Mouse (Mus musculus): Measurements from ENCODE around the gene Lbhd2. TPM values are rescaled to one million over a fixed set of nuclear protein-coding genes. Genes with fewer than 3 reads are reported as not detected.

Gene Lbhd2
- polyA plus RNA-seq, 1 experiment from 2014 or later: 0.53 TPM

DNA sequence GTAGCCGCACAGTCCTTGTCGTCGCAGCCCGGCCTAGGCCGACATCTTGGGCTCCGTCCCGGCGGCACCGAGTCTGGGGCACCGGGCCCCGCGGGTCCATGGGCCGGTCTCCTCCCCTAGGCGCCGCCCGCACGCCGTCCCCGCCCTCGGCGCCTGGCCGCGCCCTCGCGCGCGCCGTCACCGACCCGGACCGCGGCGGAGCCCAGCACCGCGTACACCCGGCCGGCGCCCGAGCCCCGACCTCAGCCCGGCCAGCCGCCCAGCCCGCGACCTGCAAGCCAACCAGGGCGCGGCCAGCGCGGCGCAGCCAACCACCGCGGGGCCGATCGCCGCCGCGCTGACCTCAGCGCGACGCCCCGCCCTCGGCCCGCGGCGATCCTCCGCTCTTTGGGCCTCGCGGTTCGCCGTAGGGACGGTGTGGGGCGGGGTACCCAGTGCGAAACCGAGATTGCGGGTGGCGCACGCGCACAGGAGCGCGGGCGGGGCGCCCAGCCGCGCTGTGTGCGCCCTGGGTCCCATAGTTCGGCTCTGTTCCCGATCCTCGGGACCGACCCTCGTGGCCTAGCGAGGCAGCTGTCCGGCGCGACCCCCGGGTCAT is 29.1 kb upstream of the Lbhd2 start, which contains the start of gene Cdc42bpb:
Gene Cdc42bpb, minus strand, starts transcription at position 343 of the 598 bp plus-strand sequence.
- H3K4me1 ChIP-seq: peaks cover 35% of the 10 kb centered on the region
- no peaks in the 10 kb centered on the region for H3K27me3 ChIP-seq (replicated peaks)
- peak within 1 kb of the TSS; percentile 82 for H3K4me3 ChIP-seq
- no peaks in the 10 kb centered on the region for H3K9me3 ChIP-seq
- whole genome bisulfite sequencing: 2% methylated on average over 85 of the region's 94 CpGs
- no peaks in the 10 kb centered on the region for H3K36me3 ChIP-seq
- H3K4me2 ChIP-seq: peak within 1 kb of the TSS; percentile 91
- peak within 1 kb of the TSS; percentile 94 for H3K27ac ChIP-seq (replicated peaks)
- H3K9ac ChIP-seq: peak within 1 kb of the TSS; percentile 94
- ATAC-seq (ENCODE audit: extremely low read depth, insufficient number of reproducible peaks, low FRiP score, low TSS enrichment): peak; percentile 87

- peak overlapping the region; percentile 94 for H3K27ac ChIP-seq (replicated peaks)
- WGBS: under 1% methylated on average over 32 of the region's 32 CpGs
- H3K4me1 ChIP-seq: peaks cover 33% of the 10 kb centered on the region
- ATAC-seq (ENCODE audit: extremely low read depth, insufficient number of reproducible peaks, low FRiP score, low TSS enrichment): peak; percentile 32; the same call in 1 of the 2 replicates
- H3K9me3 ChIP-seq: no peaks in the 10 kb centered on the region
- no peaks in the 10 kb centered on the region for H3K27me3 ChIP-seq (replicated peaks)
- peak overlapping the region; percentile 94 for H3K9ac ChIP-seq
- no peaks in the 10 kb centered on the region for H3K36me3 ChIP-seq
- H3K4me3 ChIP-seq: peak overlapping the region; percentile 82
- peak overlapping the region; percentile 91 for H3K4me2 ChIP-seq
Measured at GRCm38 (mm10) chr12:111377986-111378490, 28.6 kb upstream of the Lbhd2 start.

GRCm38 (mm10) chr12:111378812-111379211 is 27.8 kb upstream of the Lbhd2 start:
- Histone ChIP-seq H3K9me3 (no peaks in the 10 kb centered on the region), H3K4me2 (peak overlapping the region; percentile 91), H3K9ac (peak overlapping the region; percentile 94; the same call in 1 of the 2 replicates), H3K27ac (replicated peaks) (no peak overlapping the region), H3K4me3 (peak overlapping the region; percentile 82; the same call in 1 of the 2 replicates), H3K36me3 (no peaks in the 10 kb centered on the region), H3K27me3 (replicated peaks) (no peaks in the 10 kb centered on the region), H3K4me1 (peaks cover 31% of the 10 kb centered on the region)
- 70% methylated on average over 12 of the region's 12 CpGs for WGBS
- ATAC-seq (ENCODE audit: extremely low read depth, insufficient number of reproducible peaks, low FRiP score, low TSS enrichment): no peak

DNA sequence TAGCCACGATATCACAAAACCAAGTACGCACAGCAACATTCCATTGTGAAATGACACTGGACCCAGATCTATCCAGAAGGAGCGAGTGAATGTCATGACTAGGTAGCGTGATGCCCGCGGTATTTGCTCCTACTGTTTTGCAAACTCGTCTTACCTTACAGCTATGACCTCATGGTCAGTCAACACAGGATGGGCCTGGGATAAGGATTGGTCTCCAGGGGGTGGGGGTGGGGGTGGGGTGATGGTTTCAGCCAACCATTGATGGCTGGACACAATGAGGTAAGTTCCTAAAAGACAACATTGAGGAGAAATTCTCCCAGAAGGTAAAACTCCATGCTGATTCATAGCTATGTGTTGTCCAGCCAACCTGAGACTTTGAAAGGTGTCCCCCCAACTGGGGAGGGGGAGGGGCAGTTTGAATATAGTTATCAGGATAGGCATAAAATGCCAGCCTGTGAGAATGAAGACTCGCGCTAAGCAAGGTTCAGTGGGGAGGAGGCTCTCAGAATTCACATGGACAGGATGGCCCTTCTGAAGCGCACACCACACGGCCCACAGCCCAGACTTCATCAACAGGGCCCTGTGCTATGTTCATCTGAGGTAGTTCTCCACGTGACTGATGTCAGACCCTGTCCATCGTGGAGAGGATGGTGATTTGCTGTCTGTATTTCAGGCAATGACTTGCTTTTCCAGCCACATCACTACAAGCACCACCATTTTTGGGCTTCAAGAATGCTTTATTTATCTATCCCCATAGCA is 20.5 kb upstream of the Lbhd2 start:
- 75% methylated on average over 13 of the region's 13 CpGs for WGBS

DNA sequence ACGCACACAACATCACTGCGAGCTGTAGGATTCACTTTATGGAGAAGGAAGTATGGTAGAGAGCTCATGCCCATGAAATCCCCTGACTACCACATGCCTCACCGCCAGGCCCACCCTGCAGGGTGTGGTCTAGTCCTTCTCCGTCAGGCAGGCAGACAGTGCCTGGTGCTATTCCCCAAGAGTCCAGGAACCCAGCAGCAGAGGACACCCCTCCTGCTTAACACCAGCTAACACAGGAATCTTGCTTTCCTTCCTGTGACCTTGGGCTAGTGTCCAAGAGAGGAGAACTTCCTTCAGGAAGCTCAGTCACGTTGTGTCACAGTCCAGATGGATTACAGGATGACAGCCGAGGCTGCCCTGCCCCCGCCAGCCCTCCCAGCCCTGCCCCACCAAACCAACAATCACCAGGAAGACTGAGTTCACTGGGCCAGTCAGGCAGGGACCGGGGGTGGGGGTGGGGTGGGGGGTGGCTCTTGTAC is 19.9 kb upstream of the Lbhd2 start:
- WGBS: 28% methylated on average over 8 of the region's 8 CpGs

More for the DNA sequence above, 20.5 kb upstream of the Lbhd2 start:
- Histone ChIP-seq H3K4me3 (no peak overlapping the region), H3K27ac (replicated peaks) (peak overlapping the region; percentile 72), H3K4me1 (peaks cover 14% of the 10 kb centered on the region), H3K36me3 (no peaks in the 10 kb centered on the region), H3K4me2 (peak overlapping the region; percentile 33; the same call in 1 of the 2 replicates), H3K9ac (no peak overlapping the region), H3K27me3 (replicated peaks) (no peaks in the 10 kb centered on the region), H3K9me3 (no peaks in the 10 kb centered on the region; the same call in 1 of the 2 replicates)
- peak; percentile 45; the same call in 1 of the 2 replicates for ATAC-seq (ENCODE audit: extremely low read depth, insufficient number of reproducible peaks, low FRiP score, low TSS enrichment)

DNA sequence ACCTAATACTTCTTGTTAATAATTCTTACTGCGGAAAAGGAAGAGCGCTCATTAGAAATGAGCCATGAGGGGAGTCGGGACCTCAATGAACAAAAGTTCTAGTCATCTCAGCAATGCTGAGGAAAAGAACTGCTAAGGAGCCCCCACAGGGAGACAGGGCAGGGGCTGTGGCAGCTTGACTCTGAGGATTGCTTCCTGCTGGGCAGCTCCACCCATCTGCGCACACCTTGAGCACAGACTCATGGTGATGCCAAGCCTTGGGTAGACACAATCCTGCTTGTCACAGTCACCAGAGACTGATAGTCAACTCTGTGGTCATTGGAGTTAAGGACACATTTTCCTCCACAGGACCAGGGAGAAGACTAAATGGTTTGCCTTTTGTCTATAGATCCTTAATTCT is 19.5 kb upstream of the Lbhd2 start:
- 0 out of 2 replicates have a peak overlapping the region, but pooled peaks have one; percentile 14 for H3K9ac ChIP-seq
- ATAC-seq (ENCODE audit: extremely low read depth, insufficient number of reproducible peaks, low FRiP score, low TSS enrichment): no peak
- H3K4me3 ChIP-seq: no peak overlapping the region
- H3K27ac ChIP-seq (replicated peaks): peak overlapping the region; percentile 72
- peak overlapping the region; percentile 33; the same call in 1 of the 2 replicates for H3K4me2 ChIP-seq
- peaks cover 14% of the 10 kb centered on the region for H3K4me1 ChIP-seq
- H3K36me3 ChIP-seq: no peaks in the 10 kb centered on the region
- WGBS: 80% methylated on average over 4 of the region's 4 CpGs
- no peaks in the 10 kb centered on the region for H3K27me3 ChIP-seq (replicated peaks)
- H3K9me3 ChIP-seq: no peaks in the 10 kb centered on the region; the same call in 1 of the 2 replicates

More for the DNA sequence above, 19.9 kb upstream of the Lbhd2 start:
- Histone ChIP-seq H3K4me3 (no peak overlapping the region), H3K36me3 (no peaks in the 10 kb centered on the region), H3K27ac (replicated peaks) (peak overlapping the region; percentile 72), H3K4me1 (peaks cover 14% of the 10 kb centered on the region), H3K27me3 (replicated peaks) (no peaks in the 10 kb centered on the region), H3K9me3 (no peaks in the 10 kb centered on the region; the same call in 1 of the 2 replicates), H3K9ac (0 out of 2 replicates have a peak overlapping the region, but pooled peaks have one; percentile 14), H3K4me2 (peak overlapping the region; percentile 33; the same call in 1 of the 2 replicates)
- ATAC-seq (ENCODE audit: extremely low read depth, insufficient number of reproducible peaks, low FRiP score, low TSS enrichment): peak; percentile 66; the same call in 1 of the 2 replicates

DNA sequence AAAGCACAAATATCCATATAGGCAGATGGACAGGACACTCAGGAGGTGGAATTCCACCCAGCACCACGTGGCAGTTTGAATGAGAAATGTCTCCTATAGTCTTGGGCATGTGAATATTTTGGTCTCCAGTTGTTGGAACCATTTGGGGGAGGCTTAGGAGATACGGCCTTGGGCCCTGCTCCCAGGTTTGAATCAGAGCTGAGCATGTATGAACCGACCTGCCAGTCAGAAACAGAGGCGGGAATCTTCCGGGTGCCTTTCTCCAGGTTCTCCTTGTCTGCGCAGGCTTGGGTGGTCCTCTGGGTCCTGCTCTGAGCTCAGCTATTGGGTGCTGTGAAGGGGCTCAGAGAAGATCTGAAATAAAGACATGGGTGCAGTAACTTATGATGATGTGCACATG is 12.6 kb upstream of the Lbhd2 start:
- Histone ChIP-seq H3K9ac (no peak overlapping the region), H3K9me3 (no peaks in the 10 kb centered on the region), H3K36me3 (no peaks in the 10 kb centered on the region), H3K4me2 (no peak overlapping the region), H3K27me3 (replicated peaks) (peaks cover 17% of the 10 kb centered on the region), H3K4me1 (peaks cover 13% of the 10 kb centered on the region), H3K27ac (replicated peaks) (no peak overlapping the region), H3K4me3 (no peak overlapping the region)
- 76% methylated on average over 6 of the region's 6 CpGs for WGBS
- no peak for ATAC-seq (ENCODE audit: extremely low read depth, insufficient number of reproducible peaks, low FRiP score, low TSS enrichment)

DNA sequence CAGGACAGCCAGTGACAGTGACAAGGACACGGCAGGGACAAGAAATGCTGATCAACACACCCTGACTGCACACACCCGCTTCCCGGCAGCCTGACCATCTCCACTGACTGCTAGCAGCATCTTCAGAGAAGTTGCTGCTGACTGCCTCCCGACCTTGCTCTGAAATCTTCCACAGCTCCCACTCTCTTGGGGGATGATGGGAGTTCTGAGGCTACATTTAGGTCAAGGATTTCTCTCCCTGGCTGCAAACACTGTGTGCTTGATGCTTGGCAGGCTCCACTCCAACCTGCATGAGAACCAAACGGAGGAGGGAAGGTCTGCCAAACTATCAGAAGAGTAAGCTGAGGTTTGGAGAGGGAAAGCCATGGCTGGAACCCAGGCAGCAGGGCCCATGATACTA is 9.6 kb upstream of the Lbhd2 start:
- Histone ChIP-seq H3K9ac (no peak overlapping the region), H3K9me3 (no peaks in the 10 kb centered on the region), H3K4me1 (peaks cover 18% of the 10 kb centered on the region), H3K27me3 (replicated peaks) (peaks cover 22% of the 10 kb centered on the region), H3K4me2 (no peak overlapping the region), H3K27ac (replicated peaks) (0 out of 2 replicates have a peak overlapping the region, but pooled peaks have one; percentile 20), H3K36me3 (no peaks in the 10 kb centered on the region), H3K4me3 (no peak overlapping the region)
- ATAC-seq (ENCODE audit: extremely low read depth, insufficient number of reproducible peaks, low FRiP score, low TSS enrichment): no peak
- WGBS: 42% methylated on average over 5 of the region's 5 CpGs

GRCm38 (mm10) chr12:111401454-111402184 is 5.0 kb upstream of the Lbhd2 start:
- Histone ChIP-seq H3K4me3 (no peak overlapping the region), H3K27me3 (replicated peaks) (peaks cover 34% of the 10 kb centered on the region), H3K36me3 (no peaks in the 10 kb centered on the region), H3K4me2 (peak overlapping the region; percentile 24; the same call in 1 of the 2 replicates), H3K9me3 (no peaks in the 10 kb centered on the region), H3K27ac (replicated peaks) (no peak overlapping the region), H3K9ac (0 out of 2 replicates have a peak overlapping the region, but pooled peaks have one; percentile 37), H3K4me1 (peaks cover 18% of the 10 kb centered on the region)
- WGBS: 18% methylated on average over 15 of the region's 15 CpGs
- no peak for ATAC-seq (ENCODE audit: extremely low read depth, insufficient number of reproducible peaks, low FRiP score, low TSS enrichment)

DNA sequence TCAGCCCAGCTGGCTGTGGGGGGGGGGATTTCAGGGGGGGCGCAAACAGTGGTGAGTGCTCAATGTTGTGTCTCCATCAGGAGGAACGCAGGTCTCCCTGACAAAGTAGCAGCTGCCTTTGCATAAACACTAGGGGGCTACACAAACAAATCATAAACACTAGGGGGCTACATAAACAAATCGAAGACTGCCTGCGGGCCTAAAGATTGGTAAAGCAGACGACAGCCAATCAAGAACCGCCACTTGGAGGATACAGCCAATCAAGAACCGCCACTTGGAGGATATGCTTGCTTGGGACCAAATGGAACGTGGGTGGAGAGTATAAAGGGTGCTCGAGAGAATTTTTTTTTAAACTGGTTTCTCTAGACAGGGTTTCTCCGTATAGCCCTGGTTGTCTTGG is 1.7 kb upstream of the Lbhd2 start:
- Histone ChIP-seq H3K4me3 (no peak overlapping the region), H3K36me3 (no peaks in the 10 kb centered on the region), H3K4me1 (peaks cover 14% of the 10 kb centered on the region), H3K27me3 (replicated peaks) (peaks cover 62% of the 10 kb centered on the region), H3K9ac (no peak overlapping the region), H3K9me3 (no peaks in the 10 kb centered on the region), H3K27ac (replicated peaks) (no peak overlapping the region), H3K4me2 (no peak overlapping the region)
- no peak for ATAC-seq (ENCODE audit: extremely low read depth, insufficient number of reproducible peaks, low FRiP score, low TSS enrichment)
- WGBS: 50% methylated on average over 10 of the region's 10 CpGs

Measured in heart, embryonic 13.5 days (tissue).